Mouse (Mus musculus): Measurements from ENCODE around the gene Fam129b. TPM values are rescaled to one million over a fixed set of nuclear protein-coding genes. Genes with fewer than 3 reads are reported as not detected.

Gene Fam129b
- polyA plus RNA-seq, 1 experiment from 2014 or later = 44.9 TPM

- no peaks in the 10 kb centered on the region for H3K9me3 ChIP-seq (replicated peaks; ENCODE audit: control insufficient read depth, low read length)
- no peak overlapping the region for H3K4me2 ChIP-seq (ENCODE audit: low read depth, low read length)
- no peak overlapping the region for H3K4me3 ChIP-seq (ENCODE audit: low read length)
- no peak overlapping the region for H3K27ac ChIP-seq (ENCODE audit: low read length)
- no peaks in the 10 kb centered on the region for H3K27me3 ChIP-seq (ENCODE audit: control insufficient read depth, insufficient read depth, low read length)
- no peaks in the 10 kb centered on the region for H3K4me1 ChIP-seq (ENCODE audit: control insufficient read depth, insufficient read depth, low read length)
- peaks cover 46% of the 10 kb centered on the region for H3K36me3 ChIP-seq (ENCODE audit: control insufficient read depth, insufficient read depth)
- ATAC-seq (replicated peaks; ENCODE audit: extremely low read depth, insufficient read depth, low FRiP score) = no peak
- no peak overlapping the region for H3K9ac ChIP-seq (ENCODE audit: low read length)
- 92% methylated on average over 15 of the region's 15 CpGs for WGBS
Measured at GRCm38 (mm10) chr2:32921801-32922380, 46.0 kb downstream of the Fam129b start.

GRCm38 (mm10) chr2:32922564-32922963 lies 46.6 kb downstream of the Fam129b start:
- Histone ChIP-seq H3K27me3 (ENCODE audit: control insufficient read depth, insufficient read depth, low read length) (no peaks in the 10 kb centered on the region), H3K4me1 (ENCODE audit: control insufficient read depth, insufficient read depth, low read length) (no peaks in the 10 kb centered on the region), H3K4me3 (ENCODE audit: low read length) (no peak overlapping the region), H3K27ac (ENCODE audit: low read length) (no peak overlapping the region), H3K36me3 (ENCODE audit: control insufficient read depth, insufficient read depth) (peaks cover 46% of the 10 kb centered on the region), H3K9me3 (replicated peaks; ENCODE audit: control insufficient read depth, low read length) (no peaks in the 10 kb centered on the region), H3K4me2 (ENCODE audit: low read depth, low read length) (no peak overlapping the region), H3K9ac (ENCODE audit: low read length) (no peak overlapping the region)
- no peak for ATAC-seq (replicated peaks; ENCODE audit: extremely low read depth, insufficient read depth, low FRiP score)
- 88% methylated on average over 13 of the region's 13 CpGs for WGBS

- Histone ChIP-seq H3K4me3 (ENCODE audit: low read length) (no peak overlapping the region), H3K27ac (ENCODE audit: low read length) (no peak overlapping the region), H3K27me3 (ENCODE audit: control insufficient read depth, insufficient read depth, low read length) (no peaks in the 10 kb centered on the region), H3K4me2 (ENCODE audit: low read depth, low read length) (no peak overlapping the region), H3K9ac (ENCODE audit: low read length) (no peak overlapping the region), H3K4me1 (ENCODE audit: control insufficient read depth, insufficient read depth, low read length) (no peaks in the 10 kb centered on the region), H3K9me3 (replicated peaks; ENCODE audit: control insufficient read depth, low read length) (no peaks in the 10 kb centered on the region), H3K36me3 (ENCODE audit: control insufficient read depth, insufficient read depth) (peaks cover 46% of the 10 kb centered on the region)
- 88% methylated on average over 24 of the region's 24 CpGs for WGBS
- no peak for ATAC-seq (replicated peaks; ENCODE audit: extremely low read depth, insufficient read depth, low FRiP score)
Measured at GRCm38 (mm10) chr2:32923551-32924250, 47.8 kb downstream of the Fam129b start.

GRCm38 (mm10) chr2:32924306-32924844 lies 48.5 kb downstream of the Fam129b start:
- H3K27ac ChIP-seq (ENCODE audit: low read length) = no peak overlapping the region
- no peak overlapping the region for H3K9ac ChIP-seq (ENCODE audit: low read length)
- no peaks in the 10 kb centered on the region for H3K9me3 ChIP-seq (replicated peaks; ENCODE audit: control insufficient read depth, low read length)
- H3K4me3 ChIP-seq (ENCODE audit: low read length) = no peak overlapping the region
- no peak for ATAC-seq (replicated peaks; ENCODE audit: extremely low read depth, insufficient read depth, low FRiP score)
- no peaks in the 10 kb centered on the region for H3K27me3 ChIP-seq (ENCODE audit: control insufficient read depth, insufficient read depth, low read length)
- H3K4me1 ChIP-seq (ENCODE audit: control insufficient read depth, insufficient read depth, low read length) = no peaks in the 10 kb centered on the region
- WGBS = 70% methylated on average over 10 of the region's 10 CpGs
- H3K4me2 ChIP-seq (ENCODE audit: low read depth, low read length) = no peak overlapping the region
- peaks cover 41% of the 10 kb centered on the region for H3K36me3 ChIP-seq (ENCODE audit: control insufficient read depth, insufficient read depth)

GRCm38 (mm10) chr2:32926330-32927075 lies 50.6 kb downstream of the Fam129b start:
- no peak for ATAC-seq (replicated peaks; ENCODE audit: extremely low read depth, insufficient read depth, low FRiP score)
- H3K36me3 ChIP-seq (ENCODE audit: control insufficient read depth, insufficient read depth) = peaks cover 28% of the 10 kb centered on the region
- 77% methylated on average over 12 of the region's 12 CpGs for WGBS
- no peak overlapping the region for H3K4me2 ChIP-seq (ENCODE audit: low read depth, low read length)
- H3K27ac ChIP-seq (ENCODE audit: low read length) = no peak overlapping the region; the same call in 1 of the 2 replicates
- no peaks in the 10 kb centered on the region for H3K27me3 ChIP-seq (ENCODE audit: control insufficient read depth, insufficient read depth, low read length)
- no peaks in the 10 kb centered on the region for H3K4me1 ChIP-seq (ENCODE audit: control insufficient read depth, insufficient read depth, low read length)
- no peaks in the 10 kb centered on the region for H3K9me3 ChIP-seq (replicated peaks; ENCODE audit: control insufficient read depth, low read length)
- H3K9ac ChIP-seq (ENCODE audit: low read length) = no peak overlapping the region
- no peak overlapping the region for H3K4me3 ChIP-seq (ENCODE audit: low read length)

GRCm38 (mm10) chr2:32927624-32928234 lies 51.8 kb downstream of the Fam129b start:
- Histone ChIP-seq H3K4me3 (ENCODE audit: low read length) (no peak overlapping the region), H3K9me3 (replicated peaks; ENCODE audit: control insufficient read depth, low read length) (no peaks in the 10 kb centered on the region), H3K4me2 (ENCODE audit: low read depth, low read length) (no peak overlapping the region), H3K27me3 (ENCODE audit: control insufficient read depth, insufficient read depth, low read length) (no peaks in the 10 kb centered on the region), H3K4me1 (ENCODE audit: control insufficient read depth, insufficient read depth, low read length) (no peaks in the 10 kb centered on the region), H3K27ac (ENCODE audit: low read length) (no peak overlapping the region), H3K36me3 (ENCODE audit: control insufficient read depth, insufficient read depth) (peaks cover 19% of the 10 kb centered on the region), H3K9ac (ENCODE audit: low read length) (no peak overlapping the region)
- whole genome bisulfite sequencing = 75% methylated on average over 15 of the region's 15 CpGs
- ATAC-seq (replicated peaks; ENCODE audit: extremely low read depth, insufficient read depth, low FRiP score) = no peak

- Histone ChIP-seq H3K9ac (ENCODE audit: low read length) (no peak overlapping the region), H3K27me3 (ENCODE audit: control insufficient read depth, insufficient read depth, low read length) (no peaks in the 10 kb centered on the region), H3K4me3 (ENCODE audit: low read length) (no peak overlapping the region), H3K36me3 (ENCODE audit: control insufficient read depth, insufficient read depth) (peaks cover 13% of the 10 kb centered on the region; the same call in 1 of the 2 replicates), H3K4me2 (ENCODE audit: low read depth, low read length) (no peak overlapping the region), H3K4me1 (ENCODE audit: control insufficient read depth, insufficient read depth, low read length) (no peaks in the 10 kb centered on the region), H3K9me3 (replicated peaks; ENCODE audit: control insufficient read depth, low read length) (no peaks in the 10 kb centered on the region), H3K27ac (ENCODE audit: low read length) (no peak overlapping the region)
- 28% methylated on average over 10 of the region's 10 CpGs for WGBS
- ATAC-seq (replicated peaks; ENCODE audit: extremely low read depth, insufficient read depth, low FRiP score) = peak; percentile 61; the same call in 1 of the 2 replicates
Measured at GRCm38 (mm10) chr2:32928235-32928946, 52.5 kb downstream of the Fam129b start.

GRCm38 (mm10) chr2:32928947-32929829 lies 53.3 kb downstream of the Fam129b start:
- no peak overlapping the region for H3K9ac ChIP-seq (ENCODE audit: low read length)
- no peak overlapping the region for H3K4me2 ChIP-seq (ENCODE audit: low read depth, low read length)
- no peak overlapping the region for H3K4me3 ChIP-seq (ENCODE audit: low read length)
- H3K4me1 ChIP-seq (ENCODE audit: control insufficient read depth, insufficient read depth, low read length) = no peaks in the 10 kb centered on the region
- 85% methylated on average over 19 of the region's 19 CpGs for WGBS
- no peak for ATAC-seq (replicated peaks; ENCODE audit: extremely low read depth, insufficient read depth, low FRiP score)
- H3K27ac ChIP-seq (ENCODE audit: low read length) = no peak overlapping the region
- no peaks in the 10 kb centered on the region for H3K9me3 ChIP-seq (replicated peaks; ENCODE audit: control insufficient read depth, low read length)
- no peaks in the 10 kb centered on the region for H3K27me3 ChIP-seq (ENCODE audit: control insufficient read depth, insufficient read depth, low read length)
- peaks cover 8% of the 10 kb centered on the region; the same call in 1 of the 2 replicates for H3K36me3 ChIP-seq (ENCODE audit: control insufficient read depth, insufficient read depth)
